Mouse (Mus musculus) myocyte (in vitro differentiated cells): ENCODE measurements around the gene Cbx8. TPM values are rescaled to one million over a fixed set of nuclear protein-coding genes. Genes with fewer than 3 reads are reported as not detected.

Experiments
- H3K27me3 ChIP-seq: one replicate; pipeline ENCODE4 v1.6.1; 2011; ENCODE audit not compliant: control insufficient read depth, insufficient read depth, insufficient read length
- H3K36me3 ChIP-seq: one replicate; pipeline ENCODE4 v1.6.1; 2011; ENCODE audit not compliant: control insufficient read depth, insufficient read depth
- H3K4me2 ChIP-seq: one replicate; pipeline ENCODE4 v1.6.1; 2011; ENCODE audit warnings: low read depth, control low read depth
- H3K4me3 ChIP-seq: one replicate; pipeline ENCODE4 v1.5.1; 2011; ENCODE audit warnings: mild to moderate bottlenecking, control low read depth, moderate library complexity
- H3K79me2 ChIP-seq: one replicate; pipeline ENCODE4 v1.6.1; 2011; ENCODE audit not compliant: control insufficient read depth, insufficient read depth
- H3ac ChIP-seq: one replicate; pipeline ENCODE4 v1.6.1; 2011; ENCODE audit not compliant: control insufficient read depth, insufficient read length
- CEBPB ChIP-seq: IDR thresholded peaks from 2 replicates; pipeline ENCODE4 v1.6.1; 2011; ENCODE audit warnings: mild to moderate bottlenecking, moderate library complexity; ENCODE audit not compliant: poor library complexity, insufficient read depth, severe bottlenecking
- E2F4 ChIP-seq: IDR thresholded peaks from one replicate; pipeline ENCODE4 v1.6.1; 2011; ENCODE audit warnings: mild to moderate bottlenecking, control low read depth, moderate library complexity; ENCODE audit not compliant: insufficient read depth
- MAX ChIP-seq: IDR thresholded peaks from one replicate; pipeline ENCODE4 v1.6.1; 2011; ENCODE audit warnings: low read depth, mild to moderate bottlenecking, control low read depth
- MYOD1 ChIP-seq, 3 experiments: IDR thresholded peaks; one replicate each; pipeline ENCODE4 v1.6.1; 2011; ENCODE audit warnings: control low read depth in 2 of 3, low read depth in 2 of 3, mild to moderate bottlenecking in 2 of 3, moderate library complexity in 1 of 3; ENCODE audit not compliant: insufficient read length in 2 of 3, control insufficient read depth in 1 of 3
- MYOG ChIP-seq, 3 experiments: IDR thresholded peaks; one replicate each; pipeline ENCODE4 v1.6.1; 2011; ENCODE audit warnings: control low read depth in 2 of 3, low read depth in 2 of 3, mild to moderate bottlenecking in 2 of 3; ENCODE audit not compliant: insufficient read length in 2 of 3, control insufficient read depth in 1 of 3, insufficient read depth in 1 of 3
- POLR2A ChIP-seq: IDR thresholded peaks from one replicate; pipeline ENCODE4 v1.6.1; 2011; ENCODE audit warnings: low read depth, mild to moderate bottlenecking, control low read depth, moderate library complexity; ENCODE audit not compliant: insufficient read length
- POLR2AphosphoS2 ChIP-seq: IDR thresholded peaks from one replicate; pipeline ENCODE4 v1.6.1; 2011; ENCODE audit warnings: low read depth, control low read depth; ENCODE audit not compliant: insufficient read length
- REST ChIP-seq: IDR thresholded peaks from one replicate; pipeline ENCODE4 v1.6.1; 2011; ENCODE audit warnings: mild to moderate bottlenecking, control low read depth, moderate library complexity; ENCODE audit not compliant: insufficient read depth, insufficient read length
- SRF ChIP-seq: IDR thresholded peaks from one replicate; pipeline ENCODE4 v1.6.1; 2011; ENCODE audit warnings: low read depth; ENCODE audit not compliant: control insufficient read depth, insufficient read length
- TCF12 ChIP-seq: IDR thresholded peaks from one replicate; pipeline ENCODE4 v1.6.1; 2011; ENCODE audit warnings: mild to moderate bottlenecking, control low read depth; ENCODE audit not compliant: poor library complexity, insufficient read depth, severe bottlenecking
- TCF3 ChIP-seq: IDR thresholded peaks from one replicate; pipeline ENCODE4 v1.6.1; 2011; ENCODE audit warnings: low read depth, control low read depth; ENCODE audit not compliant: insufficient read length
- USF1 ChIP-seq: IDR thresholded peaks from one replicate; pipeline ENCODE4 v1.6.1; 2011; ENCODE audit warnings: low read depth, mild to moderate bottlenecking, control low read depth, moderate library complexity
- polyA plus RNA-seq: library from polyadenylated mRNA; unstranded; fragments of >200 nt; fragmentation: generic; extraction: Trizol; gene quantifications from one replicate; pipeline ENCODE4 v1.2.1, GENCODE M21; 2012; ENCODE audit warnings: missing spikeins

Gene Cbx8
- polyA plus RNA-seq, 1 experiment, result 4.9 TPM

DNA sequence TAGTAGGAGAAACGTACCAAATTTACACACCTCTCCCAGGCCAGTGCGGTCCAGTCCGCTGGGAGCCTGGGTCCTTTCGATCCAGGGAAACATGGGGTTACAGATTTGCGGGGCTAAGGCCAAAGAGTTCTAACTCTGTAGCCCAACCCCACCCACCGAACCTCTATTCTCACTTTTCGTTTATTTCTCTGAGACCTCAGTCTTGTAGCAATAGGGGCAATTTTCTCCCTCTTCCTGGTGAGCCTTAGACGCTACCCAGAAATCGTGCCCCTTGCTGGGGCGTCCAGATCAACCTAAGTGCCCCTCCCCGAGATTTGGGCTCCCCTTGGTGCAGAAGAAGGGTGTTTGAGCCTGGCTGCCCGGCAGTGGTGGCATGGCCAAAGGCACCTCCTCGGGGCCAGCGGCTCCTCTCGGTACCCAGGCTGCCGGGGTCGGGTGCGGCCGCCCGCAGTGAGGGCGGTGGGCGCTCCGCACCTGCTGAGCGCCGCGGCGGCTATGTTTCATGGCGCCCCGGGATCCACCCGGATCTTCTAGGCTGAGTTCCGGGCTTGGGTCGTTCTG, 14.9 kb upstream of the Cbx8 start:
- peak overlapping the region; percentile 49 for H3ac ChIP-seq
- no peaks in the 10 kb centered on the region for H3K79me2 ChIP-seq
- H3K4me3 ChIP-seq, result peak overlapping the region; percentile 36
- TF ChIP-seq USF1 (no peak), MYOD1 (IDR thresholded peaks at IDR 0.05; ENCODE audit: control insufficient read depth in 1 of 3, insufficient read length in 2 of 3, low read depth in 2 of 3) (no peak), TCF3 (no peak), E2F4 (no peak), POLR2A (no peak), POLR2AphosphoS2 (no peak), SRF (no peak), CEBPB (no peak), MYOG (IDR thresholded peaks at IDR 0.05; ENCODE audit: control insufficient read depth in 1 of 3, insufficient read depth in 1 of 3, insufficient read length in 2 of 3, low read depth in 2 of 3) (no peak), MAX (no peak), REST (no peak), TCF12 (no peak)
- no peaks in the 10 kb centered on the region for H3K36me3 ChIP-seq
- peak overlapping the region; percentile 85 for H3K4me2 ChIP-seq
- peaks cover 23% of the 10 kb centered on the region for H3K27me3 ChIP-seq

DNA sequence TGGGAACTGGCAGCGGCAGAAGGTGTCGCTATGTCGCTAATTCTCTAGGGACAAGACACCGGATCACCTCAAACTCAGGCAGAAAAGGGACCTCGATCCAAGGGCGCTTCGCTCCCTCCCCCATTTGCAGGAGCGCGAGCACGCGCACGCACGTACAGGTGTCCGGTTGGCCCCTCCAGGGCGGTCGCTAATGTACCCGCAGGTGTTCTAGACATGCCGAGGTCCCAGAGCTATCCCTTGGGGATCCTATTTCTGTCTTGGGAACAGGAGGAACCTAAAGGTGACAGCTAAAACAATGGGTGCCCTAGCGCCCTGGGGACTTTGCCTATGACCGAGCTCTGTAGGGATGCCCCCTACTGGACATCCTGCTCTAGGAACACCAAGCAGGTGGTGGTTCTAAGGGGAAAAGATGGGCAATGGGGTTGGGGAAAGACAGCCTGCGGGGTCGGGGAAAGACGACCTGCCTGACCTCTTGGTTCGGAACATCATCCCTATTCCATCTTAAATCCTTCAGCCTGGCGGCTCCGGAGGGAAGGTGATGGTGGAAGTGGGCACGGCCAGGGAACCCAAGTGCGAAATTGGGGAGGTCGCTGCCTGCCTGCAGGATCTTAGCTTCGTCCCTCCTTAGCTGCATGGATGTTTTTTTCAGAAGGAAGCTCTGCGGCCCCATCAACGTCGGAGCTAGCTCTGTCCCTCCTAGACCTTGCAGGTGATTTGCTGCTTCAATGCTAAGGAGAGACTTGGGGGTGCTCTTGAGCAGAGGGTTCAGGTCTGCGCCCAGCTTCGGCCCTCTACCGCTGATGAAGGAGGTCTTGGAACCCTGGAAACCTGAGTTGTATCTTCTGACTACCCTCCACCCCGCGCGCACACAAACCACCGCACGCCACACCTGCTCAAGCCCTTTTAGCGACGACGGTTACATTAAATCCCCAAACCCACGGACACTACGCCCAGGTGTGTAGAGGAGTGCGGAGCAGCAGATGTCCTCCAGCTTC, 13.9 kb upstream of the Cbx8 start:
- TF ChIP-seq E2F4 (no peak), MYOG (IDR thresholded peaks at IDR 0.05; ENCODE audit: control insufficient read depth in 1 of 3, insufficient read depth in 1 of 3, insufficient read length in 2 of 3, low read depth in 2 of 3) (no peak), TCF12 (no peak), REST (no peak)
- H3K79me2 ChIP-seq, result no peaks in the 10 kb centered on the region

DNA sequence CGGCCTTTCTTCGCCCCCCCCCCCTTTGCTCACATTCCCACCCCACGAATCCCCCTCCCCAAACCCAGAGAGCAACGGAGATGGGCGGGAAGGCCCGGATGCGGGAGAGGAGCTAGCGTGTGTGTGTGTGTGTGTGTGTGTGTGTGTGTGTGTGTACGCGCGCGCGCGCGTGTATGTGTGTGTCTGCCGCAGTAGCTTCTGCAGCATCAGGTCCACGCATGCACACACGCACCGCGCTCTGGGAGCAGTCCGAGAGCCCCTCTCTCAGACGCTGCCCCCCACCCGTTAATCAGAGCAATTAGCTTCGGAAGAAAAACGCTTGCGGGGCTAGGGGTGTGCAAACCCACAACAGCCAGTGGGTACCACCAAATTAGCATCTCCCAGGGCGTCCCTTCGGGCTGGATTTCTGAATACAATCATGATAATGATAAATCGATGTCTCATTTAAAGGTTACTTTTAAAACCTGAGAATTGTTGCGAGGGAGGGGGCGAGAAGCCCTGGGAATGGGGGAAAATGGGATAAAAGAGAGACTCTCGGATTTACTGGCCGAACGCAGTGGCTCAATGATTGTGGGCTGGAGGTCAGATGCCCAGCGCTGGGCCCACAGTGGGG, 13.1 kb upstream of the Cbx8 start:
- no peak for TF ChIP-seq POLR2AphosphoS2
- no peak for TF ChIP-seq MYOD1 (IDR thresholded peaks at IDR 0.05; ENCODE audit: control insufficient read depth in 1 of 3, insufficient read length in 2 of 3, low read depth in 2 of 3)
- TF ChIP-seq REST, result no peak
- TF ChIP-seq TCF12, result no peak
- TF ChIP-seq E2F4, result no peak
- TF ChIP-seq MYOG (IDR thresholded peaks at IDR 0.05; ENCODE audit: control insufficient read depth in 1 of 3, insufficient read depth in 1 of 3, insufficient read length in 2 of 3, low read depth in 2 of 3), result no peak
- no peak for TF ChIP-seq USF1
- TF ChIP-seq MAX, result no peak
- no peak for TF ChIP-seq CEBPB
- no peak for TF ChIP-seq SRF
- no peak for TF ChIP-seq TCF3
- Histone ChIP-seq H3K79me2 (no peaks in the 10 kb centered on the region), H3K27me3 (peaks cover 16% of the 10 kb centered on the region), H3K36me3 (no peaks in the 10 kb centered on the region), H3ac (no peak overlapping the region), H3K4me2 (peak overlapping the region; percentile 93), H3K4me3 (peak overlapping the region; percentile 15)

More for the DNA sequence above, 13.9 kb upstream of the Cbx8 start:
- no peak overlapping the region for H3K4me3 ChIP-seq
- H3ac ChIP-seq, result no peak overlapping the region
- H3K36me3 ChIP-seq, result no peaks in the 10 kb centered on the region
- H3K4me2 ChIP-seq, result peak overlapping the region; percentile 93
- peaks cover 24% of the 10 kb centered on the region for H3K27me3 ChIP-seq

DNA sequence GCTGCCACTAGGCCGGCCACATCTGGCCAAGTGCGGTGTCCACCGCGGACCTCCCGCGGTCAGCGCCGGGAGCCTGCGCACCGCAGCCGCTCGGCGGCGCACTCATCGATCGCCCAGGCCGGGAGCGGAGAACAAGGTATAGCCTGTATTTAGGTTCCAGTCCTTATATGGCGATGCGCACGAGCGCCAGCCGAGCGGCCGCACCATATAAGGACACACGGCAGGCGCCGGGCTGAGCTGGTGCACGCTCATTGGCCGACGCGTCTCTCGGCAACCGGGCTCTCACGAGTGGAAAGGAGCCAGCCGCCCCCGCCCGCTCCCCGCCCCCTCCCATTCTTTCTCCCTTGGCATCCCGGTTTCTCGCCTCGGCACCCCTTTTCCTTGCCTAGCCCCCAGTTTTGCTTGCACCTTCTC, 12.5 kb upstream of the Cbx8 start:
- no peaks in the 10 kb centered on the region for H3K79me2 ChIP-seq
- peaks cover 14% of the 10 kb centered on the region for H3K27me3 ChIP-seq
- peak overlapping the region; percentile 93 for H3K4me2 ChIP-seq
- no peaks in the 10 kb centered on the region for H3K36me3 ChIP-seq
- no peak overlapping the region for H3ac ChIP-seq
- TF ChIP-seq TCF3 (peak; percentile 11), POLR2A (peak; percentile 41), MYOG (IDR thresholded peaks at IDR 0.05; ENCODE audit: control insufficient read depth in 1 of 3, insufficient read depth in 1 of 3, insufficient read length in 2 of 3, low read depth in 2 of 3) (no peak), SRF (peak; percentile 100), MYOD1 (IDR thresholded peaks at IDR 0.05; ENCODE audit: control insufficient read depth in 1 of 3, insufficient read length in 2 of 3, low read depth in 2 of 3) (peak in 1 of 3 experiments; percentile 52)
- peak overlapping the region; percentile 15 for H3K4me3 ChIP-seq
